In genomic region chr5:122524244-122524643, GRCm38 (mm10) we compare ENCODE assay signal across 13 mouse cellular contexts. TPM values are rescaled to one million over a fixed set of nuclear protein-coding genes. Genes with fewer than 3 reads are reported as not detected.
DNase-seq lines count a peak whose midpoint lies in the region; ATAC-seq and TF ChIP-seq lines count a peak whose summit lies in the region.
"Had no signal": no experiment of that assay in that cellular context is flagged by ENCODE, and none has a peak within 500 bp of the region (broad histone marks: within the 10 kb centered on the region; RNA-seq: fewer than 3 reads in every experiment).

No protein-coding gene starts in this region.

- DNase-seq in heart, adult 11 months: peak; percentile 97
- no peak for DNase-seq in heart, postnatal 25 days (ENCODE audit: low spot score)
- peak; percentile 42 to 49 for DNase-seq in adrenal gland, postnatal 36 days
- no peak for DNase-seq in kidney, postnatal 0 days (ENCODE audit: low spot score)
- no peak for DNase-seq in urinary bladder, postnatal 36 days (ENCODE audit: low spot score in 2 of 2)
- no peak for DNase-seq in right cerebral cortex, adult 2 months (ENCODE audit: low spot score in 2 of 2)
- DNase-seq: gastrocnemius, postnatal 10 days; layer of hippocampus, postnatal 36 days had no signal

- WGBS in heart, embryonic 12.5 days: 61% methylated on average over 3 of the region's 3 CpGs
- WGBS in kidney, postnatal 0 days: 68% methylated on average over 3 of the region's 3 CpGs

- no peak for ATAC-seq in heart, embryonic 12.5 days (ENCODE audit: insufficient number of reproducible peaks, low FRiP score)
- ATAC-seq in kidney, postnatal 0 days (replicated peaks; ENCODE audit: low FRiP score, low read depth): no peak
- ATAC-seq: forebrain, embryonic 14.5 days had no signal

- H3K4me1 ChIP-seq in heart, embryonic 12.5 days (replicated peaks): peaks cover 86% of the 10 kb centered on the region
- H3K4me1 ChIP-seq in kidney, postnatal 0 days (replicated peaks; ENCODE audit: insufficient read depth, low read length): peaks cover 29% of the 10 kb centered on the region

- no peaks in the 10 kb centered on the region for H3K36me3 ChIP-seq in heart, embryonic 12.5 days
- H3K36me3 ChIP-seq in kidney, postnatal 0 days (ENCODE audit: insufficient read depth, low read length): no peaks in the 10 kb centered on the region
- H3K36me3 ChIP-seq: embryonic facial prominence, embryonic 15.5 days; hindbrain, embryonic 12.5 days had no signal

- intact Hi-C loops in heart, postnatal 25 days (cut with DNase I): no loop called here

- no peaks in the 10 kb centered on the region for H3K9me3 ChIP-seq in heart, embryonic 12.5 days (replicated peaks)
- no peaks in the 10 kb centered on the region for H3K9me3 ChIP-seq in kidney, postnatal 0 days (replicated peaks; ENCODE audit: low read length)
- H3K9me3 ChIP-seq: embryonic facial prominence, embryonic 15.5 days; hindbrain, embryonic 12.5 days had no signal

- H3K4me2 ChIP-seq in heart, embryonic 12.5 days: no peak overlapping the region
- no peak overlapping the region for H3K4me2 ChIP-seq in kidney, postnatal 0 days (ENCODE audit: low read length)
- H3K4me2 ChIP-seq: embryonic facial prominence, embryonic 15.5 days; hindbrain, embryonic 12.5 days had no signal

- no peak for TF ChIP-seq CTCF in kidney, postnatal 0 days (IDR thresholded peaks at IDR 0.05; ENCODE audit: low read depth)

- no peaks in the 10 kb centered on the region for H3K27me3 ChIP-seq in heart, embryonic 12.5 days (replicated peaks)
- no peaks in the 10 kb centered on the region for H3K27me3 ChIP-seq in kidney, postnatal 0 days (ENCODE audit: insufficient read depth, low read length)
- H3K27me3 ChIP-seq: embryonic facial prominence, embryonic 15.5 days; hindbrain, embryonic 12.5 days had no signal

- no peak overlapping the region for H3K4me3 ChIP-seq in heart, embryonic 12.5 days
- H3K4me3 ChIP-seq in kidney, postnatal 0 days (replicated peaks; ENCODE audit: low read depth, low read length): no peak overlapping the region
- H3K4me3 ChIP-seq: embryonic facial prominence, embryonic 15.5 days; hindbrain, embryonic 12.5 days; myocyte had no signal

- peak overlapping the region; percentile 76 for H3K27ac ChIP-seq in heart, embryonic 12.5 days (ENCODE audit: poor library complexity, severe bottlenecking)
- peak overlapping the region; percentile 82 for H3K27ac ChIP-seq in kidney, postnatal 0 days
- H3K27ac ChIP-seq: hindbrain, embryonic 12.5 days had no signal

- H3K9ac ChIP-seq in heart, embryonic 12.5 days: no peak overlapping the region
- 0 out of 2 replicates have a peak overlapping the region, but pooled peaks have one; percentile 28 for H3K9ac ChIP-seq in kidney, postnatal 0 days (ENCODE audit: low read depth, low read length)
- H3K9ac ChIP-seq: embryonic facial prominence, embryonic 15.5 days; hindbrain, embryonic 12.5 days had no signal

RNA-seq across cellular contexts. Expression of gene Atp2a2, which starts 22.2 kb away (rescaled TPM):
- total RNA-seq in heart, postnatal 25 days (2021): over 10,000 TPM; 10,772 to 12,207 TPM
- 100 to 1,000 TPM; 195 to 199 TPM for total RNA-seq in adrenal gland, postnatal 36 days (2021)
- 414 and 424 TPM in 2 replicates for polyA plus RNA-seq in heart, embryonic 12.5 days (2016; fragmentation: Nextera tagmentation; extraction: Ambion mirVana)
- polyA plus RNA-seq in kidney, postnatal 0 days (2015; fragmentation: Nextera tagmentation; extraction: Ambion mirVana): 37.8 and 38.5 TPM in 2 replicates

Comparison
In these comparisons a context has a peak if more than half of its experiments do, and no peak if none do; other contexts are left out.
1. DNase-seq: peak in heart, adult 11 months (single experiment) and adrenal gland, postnatal 36 days (2 of 2); none in heart, postnatal 25 days (single experiment), kidney, postnatal 0 days (single experiment), urinary bladder, postnatal 36 days (0 of 2) and right cerebral cortex, adult 2 months (0 of 2).
2. RNA of gene Atp2a2, which starts 22.2 kb away (total RNA-seq): 10,772 to 12,207 TPM in heart, postnatal 25 days; 195 to 199 TPM in adrenal gland, postnatal 36 days; every median in the first group is over 10 times any median in the second.